Mouse (Mus musculus) small intestine, adult 2 months (tissue): ENCODE results near the gene Ulk4.

Experiments used
- CTCF ChIP-seq: fragments of 200-500 bp; IDR thresholded peaks from 2 replicates; pipeline ENCODE4 v1.5.1; 2012; ENCODE audit warnings: low read depth, mild to moderate bottlenecking, control low read depth, inconsistent platforms, low read length, moderate library complexity, mixed read lengths; ENCODE audit not compliant: insufficient replicate concordance, insufficient read length; ENCODE audit errors: extremely low read depth
- POLR2A ChIP-seq: fragments of 200-500 bp; IDR thresholded peaks from 2 replicates; pipeline ENCODE4 v1.6.1; 2012; ENCODE audit warnings: low read depth, mild to moderate bottlenecking, control low read depth, inconsistent platforms, low read length, moderate library complexity

- no peak for TF ChIP-seq CTCF
- TF ChIP-seq POLR2A: no peak
Measured at GRCm38 (mm10) chr9:121265307-121265706, 11.7 kb downstream of the Ulk4 start.
